ENCODE assay signal across 9 mouse cellular contexts in the genomic region with DNA sequence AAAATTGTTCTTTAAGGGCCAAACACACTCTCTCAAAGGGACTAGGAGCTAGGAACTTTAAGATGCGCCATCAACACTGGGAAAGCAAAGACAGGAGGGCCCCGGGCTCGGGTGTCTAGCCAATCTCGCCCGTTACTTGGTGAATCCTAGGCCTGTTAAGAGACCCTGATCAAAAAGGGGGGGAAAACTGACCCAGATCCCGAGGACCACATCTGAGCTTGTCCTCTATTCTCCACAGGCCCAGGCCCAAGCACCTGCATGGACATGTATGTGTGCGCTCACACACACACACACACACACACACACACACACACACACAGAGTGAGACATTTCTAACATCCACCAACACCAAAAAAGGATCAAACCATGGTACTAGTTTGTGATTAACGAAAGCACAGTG. TPM values are rescaled to one million over a fixed set of nuclear protein-coding genes. Genes with fewer than 3 reads are reported as not detected.
DNase-seq lines count a peak whose midpoint lies in the region; ATAC-seq and TF ChIP-seq lines count a peak whose summit lies in the region.
"Had no signal": no experiment of that assay in that cellular context is flagged by ENCODE, and none has a peak within 500 bp of the region (broad histone marks: within the 10 kb centered on the region; RNA-seq: fewer than 3 reads in every experiment).

No protein-coding gene starts in this region.

- H3K9me3 ChIP-seq in neural tube, embryonic 11.5 days (ENCODE audit: control insufficient read depth, low read length), result no peaks in the 10 kb centered on the region
- no peaks in the 10 kb centered on the region for H3K9me3 ChIP-seq in limb, embryonic 10.5 days (replicated peaks)
- H3K9me3 ChIP-seq in stomach, embryonic 15.5 days, result no peaks in the 10 kb centered on the region

- H3K4me3 ChIP-seq in heart, adult 2 months, result no peak overlapping the region
- H3K4me3 ChIP-seq in neural tube, embryonic 11.5 days (ENCODE audit: low read depth, low read length), result peak overlapping the region; percentile 89; the same call in 1 of the 2 replicates
- peak overlapping the region; percentile 91 for H3K4me3 ChIP-seq in limb, embryonic 10.5 days
- H3K4me3 ChIP-seq in stomach, embryonic 15.5 days (replicated peaks), result peak overlapping the region; percentile 24

- H3K79me2 ChIP-seq in heart, adult 2 months (replicated peaks; ENCODE audit: control insufficient read depth, insufficient read depth, low read length), result 0 out of 2 replicates have a peak, but pooled peaks cover 3% of the 10 kb centered on the region

- no peaks in the 10 kb centered on the region for H3K36me3 ChIP-seq in heart, adult 2 months (ENCODE audit: control insufficient read depth, insufficient read depth, low read length)
- H3K36me3 ChIP-seq in neural tube, embryonic 11.5 days (ENCODE audit: control insufficient read depth, insufficient read depth, low read length), result no peaks in the 10 kb centered on the region; the same call in 1 of the 2 replicates
- peaks cover 41% of the 10 kb centered on the region for H3K36me3 ChIP-seq in limb, embryonic 10.5 days
- peaks cover 3% of the 10 kb centered on the region; the same call in 1 of the 2 replicates for H3K36me3 ChIP-seq in stomach, embryonic 15.5 days

- H3K4me1 ChIP-seq in heart, adult 2 months (ENCODE audit: control insufficient read depth, insufficient read depth, low read length), result no peaks in the 10 kb centered on the region
- peaks cover 7% of the 10 kb centered on the region for H3K4me1 ChIP-seq in neural tube, embryonic 11.5 days (ENCODE audit: control insufficient read depth, insufficient read depth, low read length)
- peaks cover 34% of the 10 kb centered on the region for H3K4me1 ChIP-seq in limb, embryonic 10.5 days
- peaks cover 9% of the 10 kb centered on the region for H3K4me1 ChIP-seq in stomach, embryonic 15.5 days

- no peak for TF ChIP-seq CTCF in heart, adult 2 months (IDR thresholded peaks at IDR 0.05)

- no peak overlapping the region for H3K9ac ChIP-seq in heart, adult 2 months (ENCODE audit: low read depth, low read length)
- 0 out of 2 replicates have a peak overlapping the region, but pooled peaks have one; percentile 15 for H3K9ac ChIP-seq in neural tube, embryonic 11.5 days (ENCODE audit: low read length)
- no peak overlapping the region for H3K9ac ChIP-seq in stomach, embryonic 15.5 days

- ATAC-seq in neural tube, embryonic 11.5 days (ENCODE audit: insufficient read depth, low FRiP score, low TSS enrichment), result no peak
- no peak for ATAC-seq in stomach, embryonic 15.5 days (ENCODE audit: insufficient read depth, low FRiP score, low read depth)

- no peak overlapping the region for H3K27ac ChIP-seq in heart, adult 2 months
- no peak overlapping the region for H3K27ac ChIP-seq in neural tube, embryonic 11.5 days (ENCODE audit: low read depth, low read length)
- no peak overlapping the region for H3K27ac ChIP-seq in limb, embryonic 10.5 days
- H3K27ac ChIP-seq in stomach, embryonic 15.5 days, result no peak overlapping the region

- no peak for TF ChIP-seq POLR2A in heart, adult 2 months (IDR thresholded peaks at IDR 0.05; ENCODE audit: insufficient read depth, low read depth, low read length)

- WGBS in heart, adult 2 months, result 87% methylated on average over 8 of the region's 8 CpGs
- WGBS in neural tube, embryonic 11.5 days, result 80% methylated on average over 8 of the region's 8 CpGs
- 86% methylated on average over 8 of the region's 8 CpGs for WGBS in limb, embryonic 10.5 days
- WGBS in stomach, embryonic 15.5 days, result 80% methylated on average over 8 of the region's 8 CpGs

- intact Hi-C loops in heart, adult 2 months (cut with DNase I), result no loop called here

- TF ChIP-seq EP300 in heart, adult 2 months (IDR thresholded peaks at IDR 0.05; ENCODE audit: insufficient read depth, low read depth, low read length), result no peak

- no peaks in the 10 kb centered on the region for H3K27me3 ChIP-seq in heart, adult 2 months (ENCODE audit: control insufficient read depth, insufficient read depth, low read length)
- no peaks in the 10 kb centered on the region for H3K27me3 ChIP-seq in neural tube, embryonic 11.5 days (ENCODE audit: control insufficient read depth, insufficient read depth, low read length)
- no peaks in the 10 kb centered on the region for H3K27me3 ChIP-seq in limb, embryonic 10.5 days (ENCODE audit: low read depth, poor library complexity, severe bottlenecking)
- H3K27me3 ChIP-seq in stomach, embryonic 15.5 days (replicated peaks), result no peaks in the 10 kb centered on the region

- DNase-seq in heart, adult 11 months, result peak; percentile 78
- DNase-seq in heart, adult 2 months, result no peak
- DNase-seq in neural tube, embryonic 11.5 days (ENCODE audit: low spot score), result no peak
- DNase-seq in neural tube, embryonic 10.5 days (ENCODE audit: extremely low spot score, low spot score), result no peak
- DNase-seq in limb, embryonic 10.5 days (ENCODE audit: low spot score), result no peak
- no peak for DNase-seq in frontal cortex, postnatal 25 days (ENCODE audit: low spot score in 2 of 2)
- DNase-seq in urinary bladder, postnatal 10 days (ENCODE audit: low spot score), result no peak
- DNase-seq: adrenal gland, postnatal 10 days had no signal

- H3K4me2 ChIP-seq in neural tube, embryonic 11.5 days (ENCODE audit: low read depth), result peak overlapping the region; percentile 73
- peak overlapping the region; percentile 64 for H3K4me2 ChIP-seq in stomach, embryonic 15.5 days

RNA-seq across cellular contexts. Expression of gene Mki67, which starts 2.8 kb away (rescaled TPM):
- 1 to 10 TPM in 1 of 2 experiments, under 1 TPM in 1; 0.97 to 1.9 TPM for total RNA-seq in heart, adult 2 months (2021)
- 0.16 and 0.29 TPM in 2 replicates for polyA plus RNA-seq in heart, adult 2 months (2012; rRNA removed)
- polyA plus RNA-seq in neural tube, embryonic 11.5 days (2014; fragmentation: Nextera tagmentation; extraction: Ambion mirVana), result 50.8 and 52.1 TPM in 2 replicates
- 38.4 and 46.9 TPM in 2 replicates for polyA plus RNA-seq in limb, embryonic 10.5 days (2016; fragmentation: Nextera tagmentation; extraction: Ambion mirVana)
- 47.5 and 49.7 TPM in 2 replicates for polyA plus RNA-seq in stomach, embryonic 15.5 days (2015; fragmentation: Nextera tagmentation; extraction: Ambion mirVana)

Comparison
In these comparisons a context has a peak if more than half of its experiments do, and no peak if none do; other contexts are left out.
1. RNA of gene Mki67, which starts 2.8 kb away (polyA plus RNA-seq): 50.8 to 52.1 TPM in neural tube, embryonic 11.5 days, 47.5 to 49.7 TPM in stomach, embryonic 15.5 days and 38.4 to 46.9 TPM in limb, embryonic 10.5 days; 0.16 to 0.29 TPM in heart, adult 2 months; every median in the first group is over 10 times any median in the second.